In the genomic region with DNA sequence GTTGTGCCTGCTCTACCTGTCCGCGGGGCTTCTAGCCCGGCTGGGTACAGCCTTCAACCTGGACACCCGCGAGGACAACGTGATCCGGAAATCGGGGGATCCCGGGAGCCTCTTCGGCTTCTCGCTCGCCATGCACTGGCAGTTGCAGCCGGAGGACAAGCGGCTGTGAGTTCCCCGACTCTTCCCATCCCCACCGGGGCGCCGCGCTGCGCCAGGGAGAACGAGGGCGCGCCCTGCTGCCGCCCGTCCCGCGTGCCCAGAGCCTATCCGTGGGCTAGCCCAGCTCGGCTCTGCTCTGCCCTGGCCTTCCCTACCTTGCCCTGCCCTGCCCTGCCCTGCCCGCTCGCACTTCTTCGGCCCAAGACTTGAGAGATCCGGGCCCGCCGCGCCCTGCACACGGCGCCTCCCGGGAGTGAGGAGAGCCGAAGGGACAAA, we compare ENCODE assay signal across 8 mouse cellular contexts. TPM values are rescaled to one million over a fixed set of nuclear protein-coding genes. Genes with fewer than 3 reads are reported as not detected.
DNase-seq lines count a peak whose midpoint lies in the region; ATAC-seq lines count a peak whose summit lies in the region.

No protein-coding gene starts in this region.

- WGBS in forebrain, embryonic 11.5 days, result under 1% methylated on average over 39 of the region's 40 CpGs
- WGBS in hindbrain, embryonic 15.5 days, result under 1% methylated on average over 40 of the region's 40 CpGs
- WGBS in liver, embryonic 11.5 days, result under 1% methylated on average over 39 of the region's 40 CpGs

- ATAC-seq in forebrain, embryonic 11.5 days (replicated peaks; ENCODE audit: low FRiP score), result peak; percentile 75
- ATAC-seq in hindbrain, embryonic 15.5 days (ENCODE audit: low FRiP score, low read depth), result peak; percentile 82
- peak; percentile 72 for ATAC-seq in liver, embryonic 11.5 days (replicated peaks; ENCODE audit: low FRiP score)

- peak overlapping the region; percentile 89 for H3K9ac ChIP-seq in forebrain, embryonic 11.5 days (ENCODE audit: low read length)
- peak overlapping the region; percentile 79 for H3K9ac ChIP-seq in hindbrain, embryonic 15.5 days
- peak overlapping the region; percentile 77 for H3K9ac ChIP-seq in liver, embryonic 11.5 days (ENCODE audit: low read depth, low read length)

- intact Hi-C loops in left cerebral cortex, postnatal 4 days (cut with DNase I), result no loop called here

- H3K27ac ChIP-seq in forebrain, embryonic 11.5 days (ENCODE audit: low read depth, low read length), result peak overlapping the region; percentile 74
- peak overlapping the region; percentile 79 for H3K27ac ChIP-seq in hindbrain, embryonic 15.5 days (replicated peaks)
- peak overlapping the region; percentile 42 for H3K27ac ChIP-seq in liver, embryonic 11.5 days (ENCODE audit: low read depth, low read length)

- H3K9me3 ChIP-seq in forebrain, embryonic 11.5 days (ENCODE audit: control insufficient read depth, low read length), result no peaks in the 10 kb centered on the region
- H3K9me3 ChIP-seq in hindbrain, embryonic 15.5 days, result no peaks in the 10 kb centered on the region
- H3K9me3 ChIP-seq in liver, embryonic 11.5 days (ENCODE audit: control insufficient read depth, low read length), result no peaks in the 10 kb centered on the region

- H3K36me3 ChIP-seq in forebrain, embryonic 11.5 days (ENCODE audit: control insufficient read depth, insufficient read depth, low read length), result no peaks in the 10 kb centered on the region
- no peaks in the 10 kb centered on the region for H3K36me3 ChIP-seq in hindbrain, embryonic 15.5 days
- no peaks in the 10 kb centered on the region for H3K36me3 ChIP-seq in liver, embryonic 11.5 days (ENCODE audit: control insufficient read depth, insufficient read depth, low read length)

- DNase-seq in left cerebral cortex, postnatal 4 days, result peak; percentile 44
- DNase-seq in left cerebral cortex, adult 11 months (ENCODE audit: low spot score), result no peak
- DNase-seq in adrenal gland, postnatal 10 days, result peak; percentile 73
- no peak for DNase-seq in forebrain, embryonic 11.5 days (ENCODE audit: low spot score)
- DNase-seq in liver, embryonic 11.5 days (ENCODE audit: low spot score), result no peak
- peak; percentile 80 for DNase-seq in neural tube, embryonic 10.5 days (ENCODE audit: extremely low spot score, low spot score)
- DNase-seq in urinary bladder, postnatal 14 days (ENCODE audit: low spot score), result peak; percentile 57

- no peaks in the 10 kb centered on the region for H3K27me3 ChIP-seq in forebrain, embryonic 11.5 days (ENCODE audit: control insufficient read depth, insufficient read depth, low read length)
- no peaks in the 10 kb centered on the region; the same call in 1 of the 2 replicates for H3K27me3 ChIP-seq in hindbrain, embryonic 15.5 days
- H3K27me3 ChIP-seq in liver, embryonic 11.5 days (replicated peaks; ENCODE audit: control insufficient read depth, insufficient read depth, low read length), result peaks cover 5% of the 10 kb centered on the region

- H3K4me2 ChIP-seq in forebrain, embryonic 11.5 days (ENCODE audit: low read depth, low read length, severe bottlenecking), result peak overlapping the region; percentile 94
- peak overlapping the region; percentile 84 for H3K4me2 ChIP-seq in hindbrain, embryonic 15.5 days
- peak overlapping the region; percentile 99 for H3K4me2 ChIP-seq in liver, embryonic 11.5 days

- H3K4me1 ChIP-seq in forebrain, embryonic 11.5 days (replicated peaks; ENCODE audit: control insufficient read depth, insufficient read depth, low read length), result peaks cover 7% of the 10 kb centered on the region; the same call in 1 of the 2 replicates
- H3K4me1 ChIP-seq in hindbrain, embryonic 15.5 days (replicated peaks), result peaks cover 21% of the 10 kb centered on the region
- H3K4me1 ChIP-seq in liver, embryonic 11.5 days (replicated peaks; ENCODE audit: control insufficient read depth, insufficient read depth, low read length), result peaks cover 6% of the 10 kb centered on the region; the same call in 1 of the 2 replicates

- H3K4me3 ChIP-seq in forebrain, embryonic 11.5 days (ENCODE audit: low read depth, low read length), result peak overlapping the region; percentile 76
- peak overlapping the region; percentile 90 for H3K4me3 ChIP-seq in hindbrain, embryonic 15.5 days
- peak overlapping the region; percentile 81 for H3K4me3 ChIP-seq in liver, embryonic 11.5 days (ENCODE audit: low read depth, low read length)

RNA-seq across cellular contexts. Expression of gene Itga6, which starts 41.8 kb away (rescaled TPM):
- 10 to 100 TPM; 27.3 to 32.0 TPM for total RNA-seq in left cerebral cortex, postnatal 4 days (2021)
- 100 to 1,000 TPM; 145 to 179 TPM for total RNA-seq in adrenal gland, postnatal 10 days (2021)
- 54.2 and 59.5 TPM in 2 replicates for polyA plus RNA-seq in forebrain, embryonic 11.5 days (2014; fragmentation: Nextera tagmentation; extraction: Ambion mirVana)
- 26.8 and 27.1 TPM in 2 replicates for polyA plus RNA-seq in hindbrain, embryonic 15.5 days (2015; fragmentation: Nextera tagmentation; extraction: Ambion mirVana)
- polyA plus RNA-seq in liver, embryonic 11.5 days (2014; fragmentation: Nextera tagmentation; extraction: Ambion mirVana), result 22.3 and 24.2 TPM in 2 replicates

Comparison
In these comparisons a context has a peak if more than half of its experiments do, and no peak if none do; other contexts are left out.
1. DNase-seq: peak in left cerebral cortex, postnatal 4 days (single experiment), adrenal gland, postnatal 10 days (single experiment), neural tube, embryonic 10.5 days (single experiment) and urinary bladder, postnatal 14 days (single experiment); none in left cerebral cortex, adult 11 months (single experiment), forebrain, embryonic 11.5 days (single experiment) and liver, embryonic 11.5 days (single experiment).
2. Peak in every context shown above with its lines, with median percentiles within 50 percentile points of each other: ATAC-seq, H3K27ac ChIP-seq, H3K4me2 ChIP-seq, H3K4me3 ChIP-seq and H3K9ac ChIP-seq.